Mouse (Mus musculus): ENCODE measurements around the gene Msh4.

GRCm38 (mm10) chr3:153845500-153845899 is 60.4 kb downstream of the Msh4 start:
- TF ChIP-seq CTCF (IDR thresholded peaks at IDR 0.05; ENCODE audit: low read depth), result no peak
- TF ChIP-seq EP300 (IDR thresholded peaks at IDR 0.05; ENCODE audit: low read depth), result no peak
